Mouse (Mus musculus): Measurements from ENCODE around the gene Otud5. TPM values are rescaled to one million over a fixed set of nuclear protein-coding genes. Genes with fewer than 3 reads are reported as not detected.
A peak's percentile ranks its signal among the peaks of the same experiment; 100 is the strongest.
"Not testable (repeated sequence)": the region's sequence is repeated elsewhere in the genome, so short reads cannot be mapped to it uniquely, and the experiment has no call there.

Otud5 gene
- total and polyA plus RNA-seq, 2 experiments: 17.0 to 18.0 TPM

DNA sequence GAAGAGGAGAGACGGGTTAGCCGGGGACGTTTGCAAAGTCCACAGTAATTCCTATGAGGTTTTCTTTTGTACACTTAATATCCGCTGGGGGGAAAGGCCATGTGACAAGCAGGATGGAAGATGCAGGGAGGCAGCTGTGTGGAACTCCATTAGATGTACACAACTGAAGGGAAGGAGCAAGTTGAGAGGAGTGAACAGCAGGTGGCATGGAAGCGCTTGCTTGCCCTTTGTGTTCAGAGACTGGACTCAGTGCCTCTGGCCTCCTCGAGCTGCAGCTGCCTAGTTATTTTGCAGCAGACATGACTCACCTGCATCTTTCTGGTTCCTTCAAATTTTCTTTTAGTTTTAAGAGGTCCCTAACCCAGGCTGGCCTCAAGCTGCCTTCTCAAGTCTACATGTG is 69.3 kb downstream of the Otud5 start:
- DNase-seq (ENCODE audit: extremely low read depth, low read depth, low spot score): no peak

DNA sequence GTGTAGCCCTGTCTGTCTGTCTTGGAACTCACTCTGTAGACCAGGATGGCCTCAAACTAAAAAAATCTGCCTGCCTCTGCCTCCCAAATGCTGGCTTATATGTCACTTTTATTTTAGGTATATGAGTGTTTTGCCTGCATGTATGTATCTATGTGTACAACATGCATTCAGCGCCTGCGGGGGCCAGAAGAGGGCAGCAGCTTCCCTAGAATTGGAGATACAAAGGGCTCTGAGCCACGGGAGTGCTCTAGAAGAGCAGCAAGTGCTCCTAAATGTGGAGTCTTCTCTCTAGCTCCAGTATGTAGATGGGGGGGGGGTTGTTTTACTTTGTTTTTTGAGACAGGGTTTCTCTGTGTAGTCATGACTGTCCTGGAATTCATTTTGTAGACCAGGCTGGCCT is 74.5 kb downstream of the Otud5 start:
- not testable (repeated sequence) for H3K79me2 ChIP-seq (ENCODE audit: control insufficient read depth, insufficient read depth, low read length); H3K27me3 ChIP-seq (ENCODE audit: control insufficient read depth, insufficient read depth, low read length); H3K36me3 ChIP-seq (ENCODE audit: control insufficient read depth, insufficient read depth, low read length); DNase-seq (ENCODE audit: extremely low read depth, low read depth, low spot score); H3K9ac ChIP-seq (ENCODE audit: low read depth, low read length); H3K4me3 ChIP-seq (ENCODE audit: insufficient read depth, low read depth, low read length); H3K27ac ChIP-seq (replicated peaks; ENCODE audit: insufficient read depth, low read depth, low read length); H3K4me1 ChIP-seq (ENCODE audit: control insufficient read depth, insufficient read depth, low read length)
- WGBS: 7% methylated on average over 3 of the region's 3 CpGs
- TF ChIP-seq CTCF (IDR thresholded peaks at IDR 0.05; ENCODE audit: low read depth, low read length): peak; percentile 22; the same call in 1 of the 2 replicates

More for the DNA sequence above, 69.3 kb downstream of the Otud5 start:
- no peaks in the 10 kb centered on the region for H3K79me2 ChIP-seq (ENCODE audit: control insufficient read depth, insufficient read depth, low read length)
- 49% methylated on average over 6 of the region's 6 CpGs for WGBS
- TF ChIP-seq POLR2A (IDR thresholded peaks at IDR 0.05; ENCODE audit: extremely low read depth, insufficient read depth, low read length) (no peak), CTCF (IDR thresholded peaks at IDR 0.05; ENCODE audit: low read depth, low read length) (peak; percentile 18; the same call in 1 of the 2 replicates)
- peaks cover 7% of the 10 kb centered on the region; the same call in 1 of the 2 replicates for H3K4me1 ChIP-seq (ENCODE audit: control insufficient read depth, insufficient read depth, low read length)
- no peak overlapping the region for H3K4me3 ChIP-seq (ENCODE audit: insufficient read depth, low read depth, low read length)
- H3K27ac ChIP-seq (replicated peaks; ENCODE audit: insufficient read depth, low read depth, low read length): no peak overlapping the region
- H3K9ac ChIP-seq (ENCODE audit: low read depth, low read length): no peak overlapping the region
- H3K27me3 ChIP-seq (ENCODE audit: control insufficient read depth, insufficient read depth, low read length): no peaks in the 10 kb centered on the region
- no peaks in the 10 kb centered on the region; the same call in 1 of the 2 replicates for H3K36me3 ChIP-seq (ENCODE audit: control insufficient read depth, insufficient read depth, low read length)

DNA sequence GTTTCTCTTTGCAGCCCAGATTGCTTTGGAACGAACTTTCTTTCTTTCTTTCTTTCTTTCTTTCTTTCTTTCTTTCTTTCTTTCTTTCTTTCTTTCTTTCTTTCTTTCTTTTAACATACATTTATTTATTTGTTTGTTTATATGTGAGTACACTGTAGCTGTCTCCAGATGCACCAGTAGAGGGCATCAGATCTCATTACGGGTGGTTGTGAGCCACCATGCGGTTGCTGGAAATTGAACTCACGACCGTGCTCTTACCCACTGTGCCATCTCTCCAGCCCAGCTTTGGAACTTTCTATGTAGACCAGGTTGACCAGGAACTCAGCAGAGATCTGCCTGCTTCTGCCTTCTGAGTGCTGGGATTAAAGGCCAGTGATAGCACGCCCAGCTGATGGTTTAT is 76.8 kb downstream of the Otud5 start:
- DNase-seq (ENCODE audit: extremely low read depth, low read depth, low spot score); H3K27ac ChIP-seq (replicated peaks; ENCODE audit: insufficient read depth, low read depth, low read length); H3K9ac ChIP-seq (ENCODE audit: low read depth, low read length); H3K4me1 ChIP-seq (ENCODE audit: control insufficient read depth, insufficient read depth, low read length); H3K4me3 ChIP-seq (ENCODE audit: insufficient read depth, low read depth, low read length); H3K79me2 ChIP-seq (ENCODE audit: control insufficient read depth, insufficient read depth, low read length); H3K36me3 ChIP-seq (ENCODE audit: control insufficient read depth, insufficient read depth, low read length): not testable (repeated sequence)
- 73% methylated on average over 6 of the region's 6 CpGs for WGBS
- peaks cover 11% of the 10 kb centered on the region for H3K27me3 ChIP-seq (ENCODE audit: control insufficient read depth, insufficient read depth, low read length)

DNA sequence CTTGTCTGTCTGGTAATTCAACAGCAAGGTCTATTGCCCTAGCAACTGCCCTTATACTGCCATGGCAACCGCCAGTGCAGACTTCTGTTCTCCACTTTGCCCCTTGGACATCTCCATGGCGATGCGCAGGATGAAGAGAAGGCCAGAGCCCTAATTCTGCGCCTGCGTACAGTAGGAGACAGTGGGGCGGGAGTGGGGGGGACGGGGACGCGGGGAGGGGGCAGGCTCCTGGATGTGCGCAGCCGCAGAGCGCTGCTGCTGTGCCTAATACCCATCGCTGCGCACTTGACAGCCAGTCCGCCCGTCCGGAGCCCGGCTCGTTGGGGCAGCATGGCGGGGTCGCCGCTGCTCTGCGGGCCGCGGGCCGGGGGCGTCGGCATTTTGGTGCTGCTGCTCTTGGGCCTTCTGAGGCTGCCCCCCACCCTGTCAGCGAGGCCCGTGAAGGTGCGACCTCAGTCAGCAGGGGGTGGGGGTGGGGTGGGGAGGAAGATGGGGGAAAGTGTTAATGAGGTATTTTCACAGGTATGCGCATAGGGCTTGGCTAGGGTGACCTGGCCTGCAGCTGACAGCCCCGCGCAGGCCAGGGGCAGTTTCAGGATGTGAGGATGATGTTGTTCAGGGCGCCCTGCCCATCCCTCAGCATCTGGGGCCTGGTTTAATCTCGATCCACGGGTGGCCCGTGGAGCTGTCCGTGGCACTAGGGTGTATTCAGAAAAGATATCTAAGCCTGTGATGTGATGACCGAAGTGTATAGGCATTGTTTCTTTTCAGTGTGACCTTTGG is 78.6 kb downstream of the Otud5 start, which contains the start of gene Pcsk1n:
TSS of gene Pcsk1n (plus strand) at position 222 of the 783 bp plus-strand sequence.
- Histone ChIP-seq H3K36me3 (ENCODE audit: control insufficient read depth, insufficient read depth, low read length) (no peaks in the 10 kb centered on the region), H3K79me2 (ENCODE audit: control insufficient read depth, insufficient read depth, low read length) (no peaks in the 10 kb centered on the region), H3K4me1 (ENCODE audit: control insufficient read depth, insufficient read depth, low read length) (no peaks in the 10 kb centered on the region), H3K4me3 (ENCODE audit: insufficient read depth, low read depth, low read length) (no peak within 1 kb of the TSS), H3K27me3 (ENCODE audit: control insufficient read depth, insufficient read depth, low read length) (peaks cover 13% of the 10 kb centered on the region), H3K27ac (replicated peaks; ENCODE audit: insufficient read depth, low read depth, low read length) (no peak within 1 kb of the TSS), H3K9ac (ENCODE audit: low read depth, low read length) (no peak within 1 kb of the TSS)
- no peak for DNase-seq (ENCODE audit: extremely low read depth, low read depth, low spot score)
- no peak for TF ChIP-seq POLR2A (IDR thresholded peaks at IDR 0.05; ENCODE audit: extremely low read depth, insufficient read depth, low read length)
- 20% methylated on average over 27 of the region's 40 CpGs for WGBS

DNA sequence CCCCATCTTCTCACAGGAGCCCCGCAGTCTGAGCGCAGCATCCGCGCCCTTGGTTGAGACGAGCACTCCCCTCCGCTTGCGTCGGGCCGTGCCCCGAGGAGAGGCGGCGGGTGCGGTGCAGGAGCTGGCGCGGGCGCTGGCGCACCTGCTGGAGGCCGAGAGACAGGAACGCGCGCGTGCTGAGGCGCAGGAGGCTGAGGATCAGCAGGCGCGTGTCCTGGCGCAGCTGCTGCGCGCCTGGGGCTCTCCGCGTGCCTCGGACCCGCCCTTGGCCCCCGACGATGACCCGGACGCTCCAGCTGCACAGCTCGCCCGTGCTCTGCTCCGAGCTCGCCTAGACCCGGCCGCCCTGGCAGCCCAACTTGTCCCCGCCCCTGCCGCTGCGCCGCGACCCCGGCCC is 80.9 kb downstream of the Otud5 start:
- Histone ChIP-seq H3K27me3 (ENCODE audit: control insufficient read depth, insufficient read depth, low read length) (peaks cover 13% of the 10 kb centered on the region), H3K9ac (ENCODE audit: low read depth, low read length) (no peak overlapping the region)

More for the DNA sequence above, 80.9 kb downstream of the Otud5 start:
- H3K4me1 ChIP-seq (ENCODE audit: control insufficient read depth, insufficient read depth, low read length): no peaks in the 10 kb centered on the region
- no peak for DNase-seq (ENCODE audit: extremely low read depth, low read depth, low spot score)
- no peaks in the 10 kb centered on the region for H3K79me2 ChIP-seq (ENCODE audit: control insufficient read depth, insufficient read depth, low read length)
- TF ChIP-seq CTCF (IDR thresholded peaks at IDR 0.05; ENCODE audit: low read depth, low read length): no peak
- TF ChIP-seq POLR2A (IDR thresholded peaks at IDR 0.05; ENCODE audit: extremely low read depth, insufficient read depth, low read length): no peak
- 1% methylated on average over 33 of the region's 48 CpGs for WGBS
- H3K27ac ChIP-seq (replicated peaks; ENCODE audit: insufficient read depth, low read depth, low read length): no peak overlapping the region
- H3K4me3 ChIP-seq (ENCODE audit: insufficient read depth, low read depth, low read length): no peak overlapping the region
- H3K36me3 ChIP-seq (ENCODE audit: control insufficient read depth, insufficient read depth, low read length): no peaks in the 10 kb centered on the region

Other genes starting within 250 kb of the Otud5 start
- gene Ccdc22, start 235.8 kb upstream of the Otud5 start, total RNA-seq (2014; rRNA removed): 9.1 and 13.2 TPM in 2 replicates
- 10.8 and 12.3 TPM in 2 replicates for gene Ccdc22, start 235.8 kb upstream of the Otud5 start, polyA plus RNA-seq (2012; rRNA removed)
- under 0.01 TPM in 2 replicates for gene Cacna1f, start 234.3 kb upstream of the Otud5 start, total RNA-seq (2014; rRNA removed)
- 0.04 TPM in 2 replicates for gene Cacna1f, start 234.3 kb upstream of the Otud5 start, polyA plus RNA-seq (2012; rRNA removed)
- 0.40 and 0.46 TPM in 2 replicates for gene Syp, start 202.9 kb upstream of the Otud5 start, total RNA-seq (2014; rRNA removed)
- gene Syp, start 202.9 kb upstream of the Otud5 start, polyA plus RNA-seq (2012; rRNA removed): 0.25 and 0.42 TPM in 2 replicates
- gene Prickle3, start 184.1 kb upstream of the Otud5 start, total RNA-seq (2014; rRNA removed): 2.0 and 2.8 TPM in 2 replicates
- 4.6 and 6.8 TPM in 2 replicates for gene Prickle3, start 184.1 kb upstream of the Otud5 start, polyA plus RNA-seq (2012; rRNA removed)
- 0.92 and 1.7 TPM in 2 replicates for gene Plp2, start 170.0 kb upstream of the Otud5 start, total RNA-seq (2014; rRNA removed)
- 3.7 and 4.0 TPM in 2 replicates for gene Plp2, start 170.0 kb upstream of the Otud5 start, polyA plus RNA-seq (2012; rRNA removed)
- gene Magix, start 160.1 kb upstream of the Otud5 start, total RNA-seq (2014; rRNA removed): 20.9 and 21.3 TPM in 2 replicates
- gene Magix, start 160.1 kb upstream of the Otud5 start, polyA plus RNA-seq (2012; rRNA removed): 33.0 and 36.9 TPM in 2 replicates
- gene Gpkow, start 144.2 kb upstream of the Otud5 start, total RNA-seq (2014; rRNA removed): 5.0 and 5.5 TPM in 2 replicates
- gene Gpkow, start 144.2 kb upstream of the Otud5 start, polyA plus RNA-seq (2012; rRNA removed): 4.3 and 5.0 TPM in 2 replicates
- 33.4 and 37.1 TPM in 2 replicates for gene Wdr45, start 127.0 kb upstream of the Otud5 start, total RNA-seq (2014; rRNA removed)
- gene Wdr45, start 127.0 kb upstream of the Otud5 start, polyA plus RNA-seq (2012; rRNA removed): 39.9 and 48.3 TPM in 2 replicates
- 1.0 TPM in 1 of 2 replicates, not detected in the other for gene Gm45208, start 119.1 kb upstream of the Otud5 start, total RNA-seq (2014; rRNA removed)
- gene Gm45208, start 119.1 kb upstream of the Otud5 start, polyA plus RNA-seq (2012; rRNA removed): 1.5 and 1.9 TPM in 2 replicates
- gene Praf2, start 112.9 kb upstream of the Otud5 start, total RNA-seq (2014; rRNA removed): 1.1 and 2.8 TPM in 2 replicates
- gene Praf2, start 112.9 kb upstream of the Otud5 start, polyA plus RNA-seq (2012; rRNA removed): 7.7 and 13.9 TPM in 2 replicates
- gene Ccdc120, start 90.5 kb upstream of the Otud5 start, total RNA-seq (2014; rRNA removed): 0.34 and 0.37 TPM in 2 replicates
- 1.00 and 1.1 TPM in 2 replicates for gene Ccdc120, start 90.5 kb upstream of the Otud5 start, polyA plus RNA-seq (2012; rRNA removed)
- 4.7 and 9.4 TPM in 2 replicates for gene Tfe3, start 78.8 kb upstream of the Otud5 start, total RNA-seq (2014; rRNA removed)
- 15.6 and 17.0 TPM in 2 replicates for gene Tfe3, start 78.8 kb upstream of the Otud5 start, polyA plus RNA-seq (2012; rRNA removed)
- gene Gripap1, start 51.6 kb upstream of the Otud5 start, total RNA-seq (2014; rRNA removed): 11.5 and 13.5 TPM in 2 replicates
- 14.6 and 22.2 TPM in 2 replicates for gene Gripap1, start 51.6 kb upstream of the Otud5 start, polyA plus RNA-seq (2012; rRNA removed)
- gene Kcnd1, start 19.1 kb upstream of the Otud5 start, total RNA-seq (2014; rRNA removed): not detected in 2 replicates
- gene Kcnd1, start 19.1 kb upstream of the Otud5 start, polyA plus RNA-seq (2012; rRNA removed): 0.11 TPM in 2 replicates
- 0.74 and 1.9 TPM in 2 replicates for gene Pim2, start 36.9 kb downstream of the Otud5 start, total RNA-seq (2014; rRNA removed)
- 4.7 and 5.4 TPM in 2 replicates for gene Pim2, start 36.9 kb downstream of the Otud5 start, polyA plus RNA-seq (2012; rRNA removed)
- gene Slc35a2, start 42.7 kb downstream of the Otud5 start, total RNA-seq (2014; rRNA removed): 10.6 and 11.5 TPM in 2 replicates
- gene Slc35a2, start 42.7 kb downstream of the Otud5 start, polyA plus RNA-seq (2012; rRNA removed): 34.7 and 42.6 TPM in 2 replicates
- 14.3 and 15.3 TPM in 2 replicates for gene Pqbp1, start 57.9 kb downstream of the Otud5 start, total RNA-seq (2014; rRNA removed)
- 49.1 and 51.2 TPM in 2 replicates for gene Pqbp1, start 57.9 kb downstream of the Otud5 start, polyA plus RNA-seq (2012; rRNA removed)
- 20.7 and 27.5 TPM in 2 replicates for gene Timm17b, start 58.0 kb downstream of the Otud5 start, total RNA-seq (2014; rRNA removed)
- 53.7 and 58.2 TPM in 2 replicates for gene Timm17b, start 58.0 kb downstream of the Otud5 start, polyA plus RNA-seq (2012; rRNA removed)
- not detected in 2 replicates for gene Gm10491, start 66.5 kb downstream of the Otud5 start, total RNA-seq (2014; rRNA removed)
- not detected in 2 replicates for gene Gm10491, start 66.5 kb downstream of the Otud5 start, polyA plus RNA-seq (2012; rRNA removed)
- not detected in 2 replicates for gene Gm10490, start 68.2 kb downstream of the Otud5 start, total RNA-seq (2014; rRNA removed)
- gene Gm10490, start 68.2 kb downstream of the Otud5 start, polyA plus RNA-seq (2012; rRNA removed): not detected in 2 replicates
- gene Pcsk1n, start 78.5 kb downstream of the Otud5 start, total RNA-seq (2014; rRNA removed): 0.09 TPM in 1 of 2 replicates, not detected in the other
- gene Pcsk1n, start 78.5 kb downstream of the Otud5 start, polyA plus RNA-seq (2012; rRNA removed): not detected in 2 replicates
- not detected in 2 replicates for gene Eras, start 87.2 kb downstream of the Otud5 start, total RNA-seq (2014; rRNA removed)
- gene Eras, start 87.2 kb downstream of the Otud5 start, polyA plus RNA-seq (2012; rRNA removed): not detected in 2 replicates
- 9.8 and 13.3 TPM in 2 replicates for gene Hdac6, start 106.5 kb downstream of the Otud5 start, total RNA-seq (2014; rRNA removed)
- 17.5 and 19.8 TPM in 2 replicates for gene Hdac6, start 106.5 kb downstream of the Otud5 start, polyA plus RNA-seq (2012; rRNA removed)
- 0.09 TPM in 1 of 2 replicates, not detected in the other for gene Gata1, start 136.7 kb downstream of the Otud5 start, total RNA-seq (2014; rRNA removed)
- 0.06 TPM in 1 of 2 replicates, not detected in the other for gene Gata1, start 136.7 kb downstream of the Otud5 start, polyA plus RNA-seq (2012; rRNA removed)
- gene Glod5, start 177.1 kb downstream of the Otud5 start, total RNA-seq (2014; rRNA removed): not detected in 2 replicates
- gene Glod5, start 177.1 kb downstream of the Otud5 start, polyA plus RNA-seq (2012; rRNA removed): not detected in 2 replicates
- gene Suv39h1, start 233.4 kb downstream of the Otud5 start, total RNA-seq (2014; rRNA removed): 3.5 and 4.6 TPM in 2 replicates
- gene Suv39h1, start 233.4 kb downstream of the Otud5 start, polyA plus RNA-seq (2012; rRNA removed): 4.3 and 4.4 TPM in 2 replicates
- 1.6 and 2.2 TPM in 2 replicates for gene Was, start 249.1 kb downstream of the Otud5 start, total RNA-seq (2014; rRNA removed)
- gene Was, start 249.1 kb downstream of the Otud5 start, polyA plus RNA-seq (2012; rRNA removed): 0.83 and 1.7 TPM in 2 replicates